Mouse (Mus musculus) Patski (cell line): ENCODE data around the gene Olfr815. TPM values are rescaled to one million over a fixed set of nuclear protein-coding genes. Genes with fewer than 3 reads are reported as not detected.
"Not testable (repeated sequence)": the region's sequence is repeated elsewhere in the genome, so short reads cannot be mapped to it uniquely, and the experiment has no call there.

Source experiments
- ATAC-seq: fragments of 100-300 bp; one replicate; pipeline ENCODE4 v1.8.0; 2021
- CTCF ChIA-PET: fragments of 350-600 bp; sonication (Branson Sonifier 250); formaldehyde crosslinking; loops from one replicate; lab custom pipeline; 2022; ENCODE audit warnings: inconsistent platforms; lab: Charles Lee
- POLR2A ChIA-PET: fragments of 350-600 bp; sonication (Branson Sonifier 250); formaldehyde crosslinking; loops from one replicate; lab custom pipeline; 2022; ENCODE audit warnings: antibody characterized with exemption, inconsistent platforms; lab: Charles Lee
- DNase-seq: peaks from one replicate; pipeline ENCODE4 v3.0.0-alpha.2; 2011; ENCODE audit warnings: low read depth, low spot score
- H3K27me3 ChIP-seq: fragments of 371-371 bp; one replicate; pipeline ENCODE4 v1.5.1; 2021
- CTCF ChIP-seq: fragments of 100-300 bp; IDR thresholded peaks from one replicate; pipeline ENCODE4 v1.5.1; 2021
- in situ Hi-C: fragments of 300-500 bp; cut with MboI; formaldehyde crosslinking; loops from 3 replicates; pipeline ENCODE4 v1.11.1; 2018; ENCODE audit warnings: low pct_unique_long_range_greater_than_20kb, mixed read lengths
- polyA plus RNA-seq: library from polyadenylated mRNA; unstranded; gene quantifications from one replicate; pipeline ENCODE4 v1.2.3, GENCODE M21; 2021

Gene Olfr815
- polyA plus RNA-seq: not detected

DNA sequence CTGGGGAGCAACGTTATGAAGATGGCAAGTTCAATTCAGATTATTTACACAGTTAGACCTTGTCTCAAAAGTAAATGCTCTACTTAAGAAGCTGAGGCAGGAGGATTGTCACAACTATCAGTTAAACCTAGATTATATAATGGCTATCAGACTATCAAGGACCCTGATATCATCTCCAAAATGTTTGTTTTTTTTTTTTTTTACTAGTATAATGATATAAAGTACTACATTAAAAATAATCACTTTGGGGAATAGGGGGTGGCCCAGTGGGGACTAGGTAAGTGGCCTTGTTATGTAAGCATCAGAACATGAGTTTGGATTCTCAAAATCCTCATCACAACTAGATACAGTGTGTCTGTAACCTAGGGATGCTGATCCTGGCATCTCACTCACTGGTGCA is at the start of gene Olfr815:
TSS of gene Olfr815 (minus strand) at position 101 of the 400 bp plus-strand sequence.
- POLR2A ChIA-PET, in situ Hi-C loops, CTCF ChIA-PET, DNase-seq, ATAC-seq, H3K27me3 ChIP-seq: not testable (repeated sequence)

GRCm38 (mm10) chr10:129949000-129949399 is 43.3 kb upstream of the Olfr815 start, which contains the start of gene Olfr818:
TSS of gene Olfr818 (minus strand) at chr10:129949100.
- POLR2A ChIA-PET: no interaction called here
- ATAC-seq: no peak

GRCm38 (mm10) chr10:129915497-129915896 is 9.8 kb upstream of the Olfr815 start, which contains the start of gene Olfr816:
TSS of gene Olfr816 (minus strand) at chr10:129915597.
- ChIA-PET CTCF (no interaction called here), POLR2A (no interaction called here)
- no peak for DNase-seq
- no peaks in the 10 kb centered on the region for H3K27me3 ChIP-seq
- no peak for ATAC-seq
- no peak for TF ChIP-seq CTCF
- in situ Hi-C loops: no loop called here

More at GRCm38 (mm10) chr10:129949000-129949399, 43.3 kb upstream of the Olfr815 start, which contains the start of gene Olfr818:
- CTCF ChIA-PET: no interaction called here
- DNase-seq: no peak
- no peak for TF ChIP-seq CTCF
- in situ Hi-C loops: no loop called here
- no peaks in the 10 kb centered on the region for H3K27me3 ChIP-seq

GRCm38 (mm10) chr10:129885934-129886333 is 19.7 kb downstream of the Olfr815 start:
- ATAC-seq (no peak), DNase-seq (no peak)
- CTCF ChIA-PET: no interaction called here
- TF ChIP-seq CTCF: no peak
- in situ Hi-C loops: no loop called here
- no peaks in the 10 kb centered on the region for H3K27me3 ChIP-seq
- POLR2A ChIA-PET: no interaction called here

GRCm38 (mm10) chr10:129885496-129885895 is 20.2 kb downstream of the Olfr815 start:
- CTCF ChIA-PET, in situ Hi-C loops, POLR2A ChIA-PET, ATAC-seq, DNase-seq, H3K27me3 ChIP-seq: not testable (repeated sequence)

- DNase-seq: not testable (repeated sequence)
Measured at GRCm38 (mm10) chr10:129879751-129880150, 25.9 kb downstream of the Olfr815 start, which contains the start of gene Olfr814. TSS of gene Olfr814 (minus strand) at chr10:129879851.

GRCm38 (mm10) chr10:129855067-129855466 is 50.6 kb downstream of the Olfr815 start, which contains the start of gene Olfr813:
TSS of gene Olfr813 (plus strand) at chr10:129855367.
- no peak for TF ChIP-seq CTCF
- ATAC-seq: no peak
- in situ Hi-C loops: no loop called here
- no peaks in the 10 kb centered on the region for H3K27me3 ChIP-seq
- DNase-seq: no peak
- POLR2A ChIA-PET: no interaction called here
- CTCF ChIA-PET: no interaction called here

More at GRCm38 (mm10) chr10:129879751-129880150, 25.9 kb downstream of the Olfr815 start, which contains the start of gene Olfr814:
- POLR2A ChIA-PET, H3K27me3 ChIP-seq, ATAC-seq, CTCF ChIA-PET, in situ Hi-C loops: not testable (repeated sequence)

Other genes with a start within 250 kb of the Olfr815 start
- not detected for gene Olfr800, start 248.2 kb downstream of the Olfr815 start, polyA plus RNA-seq
- not detected for gene Olfr801, start 232.0 kb downstream of the Olfr815 start, polyA plus RNA-seq
- not detected for gene Olfr802, start 217.7 kb downstream of the Olfr815 start, polyA plus RNA-seq
- gene Olfr803, start 211.6 kb downstream of the Olfr815 start, polyA plus RNA-seq: not detected
- gene Olfr804, start 202.7 kb downstream of the Olfr815 start, polyA plus RNA-seq: not detected
- not detected for gene Olfr805, start 176.5 kb downstream of the Olfr815 start, polyA plus RNA-seq
- gene Olfr806, start 163.9 kb downstream of the Olfr815 start, polyA plus RNA-seq: not detected
- not detected for gene Olfr807, start 148.1 kb downstream of the Olfr815 start, polyA plus RNA-seq
- gene Olfr808, start 140.4 kb downstream of the Olfr815 start, polyA plus RNA-seq: not detected
- gene Olfr809, start 131.2 kb downstream of the Olfr815 start, polyA plus RNA-seq: not detected
- gene Olfr810, start 111.0 kb downstream of the Olfr815 start, polyA plus RNA-seq: not detected
- gene Olfr811, start 101.5 kb downstream of the Olfr815 start, polyA plus RNA-seq: not detected
- not detected for gene Olfr812, start 59.8 kb downstream of the Olfr815 start, polyA plus RNA-seq
- not detected for gene Olfr813, start 50.5 kb downstream of the Olfr815 start, polyA plus RNA-seq
- not detected for gene Olfr814, start 26.0 kb downstream of the Olfr815 start, polyA plus RNA-seq
- gene Olfr816, start 9.7 kb upstream of the Olfr815 start, polyA plus RNA-seq: not detected
- not detected for gene Olfr818, start 43.2 kb upstream of the Olfr815 start, polyA plus RNA-seq
- gene Olfr819, start 61.4 kb upstream of the Olfr815 start, polyA plus RNA-seq: not detected
- gene Olfr247, start 70.3 kb upstream of the Olfr815 start, polyA plus RNA-seq: not detected
- not detected for gene Gm10310, start 79.2 kb upstream of the Olfr815 start, polyA plus RNA-seq
- gene Olfr820, start 106.8 kb upstream of the Olfr815 start, polyA plus RNA-seq: not detected
- not detected for gene Olfr821, start 124.5 kb upstream of the Olfr815 start, polyA plus RNA-seq
- gene Olfr822, start 165.3 kb upstream of the Olfr815 start, polyA plus RNA-seq: 0.05 TPM
- not detected for gene Olfr823, start 209.5 kb upstream of the Olfr815 start, polyA plus RNA-seq
- gene Olfr824, start 224.1 kb upstream of the Olfr815 start, polyA plus RNA-seq: not detected